ENCODE assay signal across 11 mouse cellular contexts in the genomic region with DNA sequence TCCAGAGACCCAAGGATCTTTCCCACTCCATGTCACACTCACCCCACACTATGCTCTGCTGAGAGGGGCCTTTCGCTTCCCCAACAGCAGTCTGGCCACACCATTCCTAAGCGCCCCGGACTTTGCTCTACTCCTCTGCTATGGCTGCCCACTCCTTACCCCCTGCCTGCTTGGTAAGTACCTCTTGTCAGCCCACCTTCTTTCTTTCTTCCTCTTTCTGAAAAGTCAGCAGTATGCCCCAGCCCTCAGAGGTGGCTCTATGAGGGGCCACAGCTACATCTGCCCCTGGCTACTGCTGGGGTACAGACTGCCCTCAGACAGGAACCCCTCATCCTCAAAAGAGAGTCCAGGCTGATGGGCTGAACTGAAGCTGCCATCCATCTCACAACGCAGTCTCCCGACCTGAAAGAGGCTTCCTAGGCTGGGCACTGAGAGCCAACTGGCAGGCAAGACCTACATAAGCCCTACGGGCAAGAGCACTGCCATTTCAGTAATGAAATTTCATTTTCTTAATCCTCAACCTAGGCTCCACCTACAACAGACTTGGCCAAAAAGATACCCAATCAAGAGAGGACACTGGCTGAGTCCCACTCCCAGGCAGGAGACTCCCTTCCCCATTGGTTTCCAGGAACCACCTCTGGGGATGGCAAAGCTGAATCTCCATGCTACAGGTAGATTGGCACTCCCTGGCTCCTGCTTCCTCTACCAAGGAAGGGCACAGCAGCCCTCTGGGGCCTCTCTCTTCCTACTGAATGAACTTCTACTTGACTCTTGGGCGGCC. TPM values are rescaled to one million over a fixed set of nuclear protein-coding genes. Genes with fewer than 3 reads are reported as not detected.
A peak's percentile ranks its signal among the peaks of the same experiment; 100 is the strongest.
DNase-seq lines count a peak whose midpoint lies in the region; ATAC-seq and TF ChIP-seq lines count a peak whose summit lies in the region.
"Had no signal": no experiment of that assay in that cellular context is flagged by ENCODE, and none has a peak within 500 bp of the region (broad histone marks: within the 10 kb centered on the region; RNA-seq: fewer than 3 reads in every experiment).

No protein-coding gene starts in this region.

- no peaks in the 10 kb centered on the region; the same call in 1 of the 2 replicates for H3K36me3 ChIP-seq in forebrain, embryonic 12.5 days (replicated peaks)
- no peaks in the 10 kb centered on the region; the same call in 1 of the 2 replicates for H3K36me3 ChIP-seq in forebrain, embryonic 11.5 days (ENCODE audit: control insufficient read depth, insufficient read depth, low read length)
- H3K36me3 ChIP-seq in lung, embryonic 15.5 days: peaks cover 13% of the 10 kb centered on the region; the same call in 1 of the 2 replicates
- peaks cover 30% of the 10 kb centered on the region for H3K36me3 ChIP-seq in liver, postnatal 0 days (replicated peaks; ENCODE audit: insufficient read depth, low read length)

- ATAC-seq in forebrain, embryonic 12.5 days (ENCODE audit: low FRiP score): no peak
- no peak for ATAC-seq in forebrain, embryonic 11.5 days (replicated peaks; ENCODE audit: low FRiP score)
- no peak for ATAC-seq in lung, embryonic 15.5 days (ENCODE audit: borderline replicate concordance, extremely low read depth, low FRiP score, low TSS enrichment)
- ATAC-seq in granulocyte monocyte progenitor cell, adult 5-6 weeks (replicated peaks; ENCODE audit: poor library complexity, severe bottlenecking): peak; percentile 2
- ATAC-seq in liver, postnatal 0 days: no peak; the same call in 1 of the 2 replicates
- ATAC-seq: Patski had no signal

- H3K27ac ChIP-seq in forebrain, embryonic 12.5 days: no peak overlapping the region
- no peak overlapping the region for H3K27ac ChIP-seq in forebrain, embryonic 11.5 days (ENCODE audit: low read depth, low read length)
- no peak overlapping the region for H3K27ac ChIP-seq in lung, embryonic 15.5 days
- H3K27ac ChIP-seq in liver, postnatal 0 days (ENCODE audit: low read depth): peak overlapping the region; percentile 85

- intact Hi-C loops in left cerebral cortex, postnatal 10 days (cut with DNase I): no loop called here

- no peak for DNase-seq in forebrain, embryonic 11.5 days (ENCODE audit: low spot score)
- DNase-seq in lung, postnatal 10 days: no peak
- DNase-seq in liver, postnatal 0 days: no peak
- no peak for DNase-seq in cerebellum, adult 11-12 months
- no peak for DNase-seq in left cerebral cortex, postnatal 10 days (ENCODE audit: extremely low spot score in 1 of 2, low spot score in 2 of 2)
- DNase-seq: cerebellum, postnatal 25 days; gastrocnemius, postnatal 10 days had no signal

- H3K9me3 ChIP-seq in forebrain, embryonic 12.5 days: no peaks in the 10 kb centered on the region
- H3K9me3 ChIP-seq in forebrain, embryonic 11.5 days (ENCODE audit: control insufficient read depth, low read length): no peaks in the 10 kb centered on the region
- no peaks in the 10 kb centered on the region for H3K9me3 ChIP-seq in lung, embryonic 15.5 days
- H3K9me3 ChIP-seq in liver, postnatal 0 days (ENCODE audit: low read length): no peaks in the 10 kb centered on the region

- TF ChIP-seq EP300 in liver, postnatal 0 days (IDR thresholded peaks at IDR 0.05; ENCODE audit: low read depth): no peak

- 96% methylated on average over 7 of the region's 7 CpGs for WGBS in forebrain, embryonic 12.5 days
- WGBS in forebrain, embryonic 11.5 days: 94% methylated on average over 7 of the region's 7 CpGs
- WGBS in lung, embryonic 15.5 days: 93% methylated on average over 7 of the region's 7 CpGs
- 81% methylated on average over 7 of the region's 7 CpGs for WGBS in liver, postnatal 0 days (ENCODE audit: insufficient replicate concordance)

- no peak for TF ChIP-seq CTCF in liver, postnatal 0 days (IDR thresholded peaks at IDR 0.05; ENCODE audit: low read depth)

- H3K4me2 ChIP-seq in forebrain, embryonic 12.5 days: 0 out of 2 replicates have a peak overlapping the region, but pooled peaks have one; percentile 74
- no peak overlapping the region for H3K4me2 ChIP-seq in forebrain, embryonic 11.5 days (ENCODE audit: low read depth, low read length, severe bottlenecking)
- H3K4me2 ChIP-seq in lung, embryonic 15.5 days: peak overlapping the region; percentile 80
- H3K4me2 ChIP-seq in liver, postnatal 0 days (ENCODE audit: low read depth, low read length): peak overlapping the region; percentile 95

- H3K4me3 ChIP-seq in forebrain, embryonic 12.5 days (replicated peaks): no peak overlapping the region
- no peak overlapping the region for H3K4me3 ChIP-seq in forebrain, embryonic 11.5 days (ENCODE audit: low read depth, low read length)
- H3K4me3 ChIP-seq in lung, embryonic 15.5 days: peak overlapping the region; percentile 64; the same call in 1 of the 2 replicates
- peak overlapping the region; percentile 67 for H3K4me3 ChIP-seq in liver, postnatal 0 days (ENCODE audit: low read depth, low read length)

- H3K27me3 ChIP-seq in forebrain, embryonic 12.5 days: no peaks in the 10 kb centered on the region
- H3K27me3 ChIP-seq in forebrain, embryonic 11.5 days (ENCODE audit: control insufficient read depth, insufficient read depth, low read length): no peaks in the 10 kb centered on the region
- no peaks in the 10 kb centered on the region for H3K27me3 ChIP-seq in lung, embryonic 15.5 days
- no peaks in the 10 kb centered on the region for H3K27me3 ChIP-seq in liver, postnatal 0 days (ENCODE audit: insufficient read depth, low read length)
- H3K27me3 ChIP-seq: Patski had no signal

- peaks cover 20% of the 10 kb centered on the region for H3K4me1 ChIP-seq in forebrain, embryonic 12.5 days
- H3K4me1 ChIP-seq in forebrain, embryonic 11.5 days (replicated peaks; ENCODE audit: control insufficient read depth, insufficient read depth, low read length): peaks cover 7% of the 10 kb centered on the region
- peaks cover 25% of the 10 kb centered on the region for H3K4me1 ChIP-seq in lung, embryonic 15.5 days
- H3K4me1 ChIP-seq in liver, postnatal 0 days (ENCODE audit: insufficient read depth): peaks cover 41% of the 10 kb centered on the region

- no peak overlapping the region for H3K9ac ChIP-seq in forebrain, embryonic 12.5 days
- no peak overlapping the region for H3K9ac ChIP-seq in forebrain, embryonic 11.5 days (ENCODE audit: low read length)
- H3K9ac ChIP-seq in lung, embryonic 15.5 days: no peak overlapping the region
- H3K9ac ChIP-seq in liver, postnatal 0 days (replicated peaks): peak overlapping the region; percentile 70

RNA-seq across cellular contexts. Expression of a gene that starts 1.7 kb away (rescaled TPM):
- 63.5 and 66.0 TPM in 2 replicates for polyA plus RNA-seq in forebrain, embryonic 12.5 days (2016; fragmentation: Nextera tagmentation; extraction: Ambion mirVana)
- 78.7 and 92.9 TPM in 2 replicates for polyA plus RNA-seq in forebrain, embryonic 11.5 days (2014; fragmentation: Nextera tagmentation; extraction: Ambion mirVana)
- polyA plus RNA-seq in lung, embryonic 15.5 days (2015; fragmentation: Nextera tagmentation; extraction: Ambion mirVana): 212 and 217 TPM in 2 replicates
- total RNA-seq in granulocyte monocyte progenitor cell, adult 5-6 weeks (2014; fragmentation: Nextera tagmentation): 201 and 252 TPM in 2 replicates
- 362 and 363 TPM in 2 replicates for total RNA-seq in granulocyte monocyte progenitor cell, adult 5-6 weeks (2017)
- polyA plus RNA-seq in liver, postnatal 0 days (2015; fragmentation: Nextera tagmentation; extraction: Ambion mirVana): 174 and 178 TPM in 2 replicates
- total RNA-seq in left cerebral cortex, postnatal 10 days (2021): 10 to 100 TPM; 26.2 to 28.1 TPM

RNA-seq across cellular contexts. Expression of a gene that starts 13.4 kb away (rescaled TPM):
- polyA plus RNA-seq in forebrain, embryonic 12.5 days (2016; fragmentation: Nextera tagmentation; extraction: Ambion mirVana): 2.2 and 3.0 TPM in 2 replicates
- 4.9 and 6.3 TPM in 2 replicates for polyA plus RNA-seq in forebrain, embryonic 11.5 days (2014; fragmentation: Nextera tagmentation; extraction: Ambion mirVana)
- polyA plus RNA-seq in lung, embryonic 15.5 days (2015; fragmentation: Nextera tagmentation; extraction: Ambion mirVana): 6.6 and 7.9 TPM in 2 replicates
- not detected in 2 replicates for total RNA-seq in granulocyte monocyte progenitor cell, adult 5-6 weeks (2014; fragmentation: Nextera tagmentation)
- 0.43 and 1.0 TPM in 2 replicates for total RNA-seq in granulocyte monocyte progenitor cell, adult 5-6 weeks (2017)
- polyA plus RNA-seq in liver, postnatal 0 days (2015; fragmentation: Nextera tagmentation; extraction: Ambion mirVana): 21.4 and 26.4 TPM in 2 replicates
- not detected for total RNA-seq in left cerebral cortex, postnatal 10 days (2021)
- polyA plus RNA-seq: Patski had no signal

RNA-seq across cellular contexts. Expression of a gene that starts 21.5 kb away (rescaled TPM):
- 153 and 167 TPM in 2 replicates for polyA plus RNA-seq in forebrain, embryonic 12.5 days (2016; fragmentation: Nextera tagmentation; extraction: Ambion mirVana)
- polyA plus RNA-seq in forebrain, embryonic 11.5 days (2014; fragmentation: Nextera tagmentation; extraction: Ambion mirVana): 178 and 192 TPM in 2 replicates
- polyA plus RNA-seq in lung, embryonic 15.5 days (2015; fragmentation: Nextera tagmentation; extraction: Ambion mirVana): 128 and 138 TPM in 2 replicates
- total RNA-seq in granulocyte monocyte progenitor cell, adult 5-6 weeks (2014; fragmentation: Nextera tagmentation): 56.8 and 68.4 TPM in 2 replicates
- total RNA-seq in granulocyte monocyte progenitor cell, adult 5-6 weeks (2017): 40.2 and 42.2 TPM in 2 replicates
- polyA plus RNA-seq in liver, postnatal 0 days (2015; fragmentation: Nextera tagmentation; extraction: Ambion mirVana): 34.5 and 38.8 TPM in 2 replicates
- total RNA-seq in left cerebral cortex, postnatal 10 days (2021): 10 to 100 TPM; 56.6 to 59.1 TPM

RNA-seq across cellular contexts. Expression of a gene that starts 26.8 kb away (rescaled TPM):
- polyA plus RNA-seq in forebrain, embryonic 12.5 days (2016; fragmentation: Nextera tagmentation; extraction: Ambion mirVana): 735 and 766 TPM in 2 replicates
- polyA plus RNA-seq in forebrain, embryonic 11.5 days (2014; fragmentation: Nextera tagmentation; extraction: Ambion mirVana): 600 and 613 TPM in 2 replicates
- polyA plus RNA-seq in lung, embryonic 15.5 days (2015; fragmentation: Nextera tagmentation; extraction: Ambion mirVana): 761 and 785 TPM in 2 replicates
- 648 and 734 TPM in 2 replicates for total RNA-seq in granulocyte monocyte progenitor cell, adult 5-6 weeks (2014; fragmentation: Nextera tagmentation)
- 282 and 442 TPM in 2 replicates for total RNA-seq in granulocyte monocyte progenitor cell, adult 5-6 weeks (2017)
- 528 and 545 TPM in 2 replicates for polyA plus RNA-seq in liver, postnatal 0 days (2015; fragmentation: Nextera tagmentation; extraction: Ambion mirVana)
- 100 to 1,000 TPM; 368 to 383 TPM for total RNA-seq in left cerebral cortex, postnatal 10 days (2021)

RNA-seq across cellular contexts. Expression of a gene that starts 35.8 kb away (rescaled TPM):
- 114 TPM in 2 replicates for polyA plus RNA-seq in forebrain, embryonic 12.5 days (2016; fragmentation: Nextera tagmentation; extraction: Ambion mirVana)
- 127 and 132 TPM in 2 replicates for polyA plus RNA-seq in forebrain, embryonic 11.5 days (2014; fragmentation: Nextera tagmentation; extraction: Ambion mirVana)
- polyA plus RNA-seq in lung, embryonic 15.5 days (2015; fragmentation: Nextera tagmentation; extraction: Ambion mirVana): 116 TPM in 2 replicates
- total RNA-seq in granulocyte monocyte progenitor cell, adult 5-6 weeks (2014; fragmentation: Nextera tagmentation): 76.8 and 88.4 TPM in 2 replicates
- 213 and 215 TPM in 2 replicates for total RNA-seq in granulocyte monocyte progenitor cell, adult 5-6 weeks (2017)
- 68.6 and 72.3 TPM in 2 replicates for polyA plus RNA-seq in liver, postnatal 0 days (2015; fragmentation: Nextera tagmentation; extraction: Ambion mirVana)
- total RNA-seq in left cerebral cortex, postnatal 10 days (2021): 10 to 100 TPM; 47.0 to 51.8 TPM

Comparison
In these comparisons a context has a peak if more than half of its experiments do, and no peak if none do; other contexts are left out.
1. H3K4me3 ChIP-seq: peak in lung, embryonic 15.5 days (single experiment) and liver, postnatal 0 days (single experiment); none in forebrain, embryonic 12.5 days (single experiment) and forebrain, embryonic 11.5 days (single experiment).